Mouse (Mus musculus): ENCODE measurements around the gene Olfr1262.

Gene Olfr1262

GRCm38 (mm10) chr2:89999845-90000244 is at the start of gene Olfr1262:
TSS of gene Olfr1262 (plus strand) at chr2:90000145.
- DNase-seq = no peak

- no peak for DNase-seq
These were observed 25.8 kb upstream of the Olfr1262 start, which contains the start of gene Olfr1260 for GRCm38 (mm10) chr2:89974184-89974583. TSS of gene Olfr1260 (plus strand) at chr2:89974340.

- no peak for DNase-seq
These were observed 22.2 kb upstream of the Olfr1262 start for GRCm38 (mm10) chr2:89977709-89978108.

GRCm38 (mm10) chr2:89990921-89991320 is 9.0 kb upstream of the Olfr1262 start, which contains the start of gene Olfr1261:
TSS of gene Olfr1261 (plus strand) at chr2:89991221.
- DNase-seq = no peak

- no peak for DNase-seq
These were observed 11.9 kb downstream of the Olfr1262 start, which contains the start of gene Olfr1263 for GRCm38 (mm10) chr2:90011831-90012230. TSS of gene Olfr1263 (plus strand) at chr2:90012131.

- no peak for DNase-seq
These were observed 25.5 kb downstream of the Olfr1262 start, which contains the start of gene Olfr1264 for GRCm38 (mm10) chr2:90025477-90025876. TSS of gene Olfr1264 (minus strand) at chr2:90025577.

GRCm38 (mm10) chr2:90035037-90035436 is 35.1 kb downstream of the Olfr1262 start, which contains the start of gene Olfr1265:
TSS of gene Olfr1265 (plus strand) at chr2:90035337.
- DNase-seq = no peak
